Mouse (Mus musculus) v-Abl transformed pro-B cells (cell line): ENCODE measurements around the gene Rnf180.

Experiments
- in situ Hi-C, 2 experiments: fragments of 400-800 bp; cut with MboI; formaldehyde crosslinking; loops; one replicate each; pipeline ENCODE4 v1.15.1; 2025; ENCODE audit not compliant: unreplicated experiment in 2 of 2

Rnf180 gene

DNA sequence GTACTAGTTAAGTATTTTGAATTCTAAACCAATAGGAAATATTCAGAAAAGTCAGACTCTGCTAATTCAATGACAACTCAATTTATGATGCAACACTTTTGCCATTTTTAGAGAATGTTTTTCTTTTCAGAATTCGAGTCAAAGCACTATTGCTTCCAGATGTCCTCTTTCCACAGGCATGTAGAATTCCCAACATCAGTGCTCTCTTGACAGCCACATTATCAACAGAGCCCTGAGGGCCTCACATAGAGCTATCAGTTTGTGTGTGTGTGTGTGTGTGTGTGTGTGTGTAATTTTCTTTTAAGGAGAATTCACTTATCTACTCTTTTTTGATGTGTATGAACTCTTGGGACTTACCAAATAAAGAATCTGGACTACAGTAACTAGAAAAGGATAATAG, 147.8 kb downstream of the Rnf180 start:
- in situ Hi-C loops: no loop called here

GRCm38 (mm10) chr13:105139881-105140280, 154.7 kb downstream of the Rnf180 start:
- in situ Hi-C loops: loop anchor here in 1 of 2 experiments (5.0 kb wide), 1 partner anchor 73 kb away; no protein-coding TSS in a partner anchor

DNA sequence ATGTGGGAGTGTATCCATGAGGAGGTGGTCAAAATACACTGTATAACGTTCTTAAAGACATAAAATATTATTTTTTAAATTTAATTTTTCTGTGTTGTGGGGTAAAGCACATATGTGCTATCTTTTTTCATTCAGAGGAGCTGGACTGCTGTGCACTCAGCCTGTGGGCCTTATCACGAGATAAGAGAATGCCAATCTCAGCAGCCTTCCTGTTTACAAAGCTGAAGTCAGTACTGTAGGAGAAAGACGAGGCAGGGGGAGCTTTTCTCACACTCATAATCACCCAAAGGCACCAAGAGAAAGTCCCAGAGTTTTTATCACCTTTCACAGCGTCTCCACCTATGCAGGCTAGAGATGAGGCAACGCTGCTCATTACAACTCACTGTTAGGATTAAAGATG, 160.2 kb downstream of the Rnf180 start:
- in situ Hi-C loops: no loop called here

GRCm38 (mm10) chr13:105132776-105133175, 161.8 kb downstream of the Rnf180 start:
- in situ Hi-C loops: no loop called here

- in situ Hi-C loops: no loop called here
Observed at GRCm38 (mm10) chr13:105132370-105132769, 162.2 kb downstream of the Rnf180 start.

DNA sequence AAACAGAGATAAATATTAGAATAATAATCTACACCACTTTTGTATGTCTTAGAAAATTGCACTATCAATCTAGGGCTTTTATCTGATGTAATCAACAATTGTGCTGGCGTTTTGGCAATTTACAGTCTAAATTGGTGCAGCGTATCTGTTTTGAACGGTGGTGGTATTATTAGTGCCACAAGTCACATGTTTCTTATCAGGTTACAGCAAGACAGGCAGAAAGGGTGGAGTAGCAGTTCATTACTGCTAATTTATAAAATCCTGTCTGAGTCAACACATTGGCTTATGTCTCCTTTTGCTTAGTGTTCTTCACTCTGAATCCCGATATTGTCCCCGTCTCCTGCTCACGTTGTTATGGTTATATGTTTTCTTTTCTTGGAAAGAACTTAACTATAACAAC, 164.5 kb downstream of the Rnf180 start:
- in situ Hi-C loops: no loop called here

DNA sequence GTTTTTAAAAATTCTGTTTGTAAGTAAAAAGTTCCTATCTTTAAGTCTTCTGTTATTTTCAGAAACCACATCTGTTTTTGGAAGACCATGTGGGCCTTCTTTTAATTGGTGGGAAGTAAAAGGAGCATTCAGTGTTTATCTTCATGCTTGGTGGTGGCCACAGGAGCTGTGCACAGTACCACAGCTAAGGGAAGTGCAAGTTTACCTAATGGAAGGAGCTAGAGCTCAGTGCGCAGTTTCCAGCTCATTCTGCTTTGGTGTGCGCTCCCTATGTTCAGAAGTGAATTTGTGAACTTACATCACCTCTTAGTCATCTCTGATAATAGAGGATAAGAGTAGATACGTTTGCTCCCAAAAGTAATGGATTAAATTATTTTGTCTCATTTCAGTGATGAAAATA, 172.5 kb downstream of the Rnf180 start:
- in situ Hi-C loops: no loop called here

DNA sequence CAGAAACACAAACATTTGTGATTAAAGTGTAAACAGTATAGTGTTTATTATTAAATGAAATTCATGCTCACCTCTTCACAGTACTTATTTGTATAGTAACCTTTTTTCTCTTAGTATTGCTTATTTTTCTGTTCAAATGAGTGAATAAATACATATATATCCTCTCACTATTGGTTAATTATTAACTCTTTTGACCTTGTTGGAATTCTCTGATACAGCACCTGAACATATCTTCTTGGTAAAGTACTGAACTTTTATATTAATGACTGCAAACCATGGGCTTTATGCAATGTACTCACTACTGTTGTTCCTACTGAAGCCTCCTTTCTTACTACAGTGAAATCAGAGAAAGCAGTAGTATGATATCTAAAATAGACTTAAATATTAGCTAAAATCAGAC, 173.0 kb downstream of the Rnf180 start:
- in situ Hi-C loops: no loop called here

GRCm38 (mm10) chr13:105111599-105111998, 183.0 kb downstream of the Rnf180 start:
- in situ Hi-C loops: no loop called here

GRCm38 (mm10) chr13:105104385-105104784, 190.2 kb downstream of the Rnf180 start:
- in situ Hi-C loops: no loop called here

GRCm38 (mm10) chr13:105100705-105101104, 193.9 kb downstream of the Rnf180 start:
- in situ Hi-C loops: no loop called here

- in situ Hi-C loops: no loop called here
Observed at GRCm38 (mm10) chr13:105096316-105096715, 198.3 kb downstream of the Rnf180 start.

DNA sequence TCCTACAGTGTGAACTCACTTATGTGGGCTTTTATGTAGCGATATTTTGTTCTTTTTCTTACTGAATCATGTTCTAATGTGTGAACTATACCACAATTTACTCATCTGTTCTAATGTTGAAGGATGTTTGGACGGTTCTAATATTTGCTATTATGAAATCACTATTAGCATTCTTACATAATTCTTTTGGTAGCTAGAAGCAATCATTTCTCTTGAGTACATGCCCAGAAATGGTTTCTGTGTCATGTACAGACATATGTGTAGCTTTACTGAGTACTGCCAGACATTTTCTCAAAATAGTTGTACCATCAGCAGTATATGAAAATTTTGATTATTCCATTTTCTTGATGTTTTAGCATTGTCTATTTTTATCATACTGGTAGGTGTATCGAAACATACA, 205.3 kb downstream of the Rnf180 start:
- in situ Hi-C loops: no loop called here

DNA sequence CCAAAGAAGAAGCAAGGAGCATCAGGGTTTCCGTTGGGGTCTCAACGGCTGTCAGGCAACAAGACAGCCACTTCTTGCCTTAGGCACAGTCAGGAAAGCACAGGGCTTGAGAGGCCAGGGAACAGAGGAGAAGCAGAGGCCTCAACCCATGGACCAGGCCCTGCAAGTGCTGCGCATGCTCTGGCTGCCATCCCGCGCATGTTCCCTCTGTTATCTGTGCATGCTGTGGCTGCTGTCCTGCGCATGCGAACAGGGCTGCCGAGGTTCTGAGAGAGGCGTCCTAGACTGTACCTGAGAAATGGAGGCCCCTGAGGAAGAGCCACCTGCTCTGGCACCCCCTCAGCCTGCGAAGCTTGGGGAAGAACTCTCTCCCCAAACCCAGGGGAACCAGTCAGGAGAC, 212.8 kb downstream of the Rnf180 start, which contains the start of gene 4933425L06Rik:
Gene 4933425L06Rik, plus strand, starts transcription at position 261 of the 400 bp plus-strand sequence.
- in situ Hi-C loops: no loop called here
